Mouse (Mus musculus) adrenal gland, postnatal 25 days (tissue): ENCODE results near the gene Psme4. TPM values are rescaled to one million over a fixed set of nuclear protein-coding genes. Genes with fewer than 3 reads are reported as not detected.

Experiments
- DNase-seq: peaks from one replicate; pipeline ENCODE4 v3.0.0; 2021; ENCODE audit warnings: mixed read lengths
- total RNA-seq: library from RNA; stranded (reverse); gene quantifications from 2 replicates; pipeline ENCODE4 v1.2.3, GENCODE M21; 2021

Psme4 gene
- total RNA-seq, 1 experiment from 2014 or later = 80.9 TPM

- no peak for DNase-seq
Measured at GRCm38 (mm10) chr11:30786230-30786983, 14.9 kb downstream of the Psme4 start.

- no peak for DNase-seq
Measured at GRCm38 (mm10) chr11:30792680-30793079, 21.2 kb downstream of the Psme4 start.

- no peak for DNase-seq
Measured at GRCm38 (mm10) chr11:30793753-30794152, 22.2 kb downstream of the Psme4 start.

- no peak for DNase-seq
Measured at GRCm38 (mm10) chr11:30797236-30797635, 25.7 kb downstream of the Psme4 start.

- DNase-seq = peak; percentile 57
Measured at GRCm38 (mm10) chr11:30799496-30799895, 28.0 kb downstream of the Psme4 start.

GRCm38 (mm10) chr11:30800091-30800490 lies 28.6 kb downstream of the Psme4 start:
- no peak for DNase-seq

GRCm38 (mm10) chr11:30802421-30802820 lies 30.9 kb downstream of the Psme4 start:
- DNase-seq = no peak

GRCm38 (mm10) chr11:30821116-30821515 lies 49.6 kb downstream of the Psme4 start:
- DNase-seq = no peak

- no peak for DNase-seq
Measured at GRCm38 (mm10) chr11:30838793-30839192, 67.3 kb downstream of the Psme4 start.

GRCm38 (mm10) chr11:30844355-30844754 lies 72.8 kb downstream of the Psme4 start:
- DNase-seq = peak; percentile 8

GRCm38 (mm10) chr11:30872425-30872824 lies 100.9 kb downstream of the Psme4 start:
- DNase-seq = no peak

- peak; percentile 84 for DNase-seq
Measured at GRCm38 (mm10) chr11:30885171-30885871, 113.8 kb downstream of the Psme4 start, which contains the start of the genes Gpr75 and Asb3. Gpr75 (plus strand) TSS chr11:30885358. Asb3 (plus strand) TSS chr11:30885416.

GRCm38 (mm10) chr11:30888153-30888552 lies 116.6 kb downstream of the Psme4 start:
- DNase-seq = no peak

- no peak for DNase-seq
Measured at GRCm38 (mm10) chr11:30896201-30896600, 124.7 kb downstream of the Psme4 start.

- DNase-seq = no peak
Measured at GRCm38 (mm10) chr11:30899312-30899711, 127.8 kb downstream of the Psme4 start.

GRCm38 (mm10) chr11:30912311-30912710 lies 140.8 kb downstream of the Psme4 start:
- DNase-seq = no peak

- peak; percentile 27 for DNase-seq
Measured at GRCm38 (mm10) chr11:30920641-30921040, 149.1 kb downstream of the Psme4 start.

GRCm38 (mm10) chr11:30923283-30923682 lies 151.8 kb downstream of the Psme4 start:
- no peak for DNase-seq

GRCm38 (mm10) chr11:30928079-30928478 lies 156.6 kb downstream of the Psme4 start:
- no peak for DNase-seq

GRCm38 (mm10) chr11:30928498-30928897 lies 157.0 kb downstream of the Psme4 start:
- no peak for DNase-seq
